Mouse (Mus musculus) midbrain, embryonic 10.5 days (tissue): ENCODE data around the gene Slc35a2. TPM values are rescaled to one million over a fixed set of nuclear protein-coding genes. Genes with fewer than 3 reads are reported as not detected.
"Not testable (repeated sequence)": the region's sequence is repeated elsewhere in the genome, so short reads cannot be mapped to it uniquely, and the experiment has no call there.

Experiments used
- DNase-seq: peaks from one replicate; pipeline ENCODE4 v3.0.0-alpha.2; 2017; ENCODE audit warnings: low spot score
- H3K27ac ChIP-seq: fragments of 300-500 bp; sonication (generic); replicated peaks from 2 replicates; pipeline ENCODE4 v1.5.1; 2016; ENCODE audit warnings: mild to moderate bottlenecking
- H3K27me3 ChIP-seq: fragments of 300-500 bp; sonication (generic); 2 replicates; pipeline ENCODE4 v1.6.1; 2016; ENCODE audit warnings: low read depth, mild to moderate bottlenecking; ENCODE audit not compliant: poor library complexity, severe bottlenecking
- H3K36me3 ChIP-seq: fragments of 300-500 bp; sonication (generic); 2 replicates; pipeline ENCODE4 v1.6.1; 2016; ENCODE audit warnings: mild to moderate bottlenecking, moderate library complexity
- H3K4me1 ChIP-seq: fragments of 300-500 bp; sonication (generic); 2 replicates; pipeline ENCODE4 v1.6.1; 2016
- H3K4me3 ChIP-seq: fragments of 300-500 bp; sonication (generic); 2 replicates; pipeline ENCODE4 v1.5.1; 2016; ENCODE audit warnings: mild to moderate bottlenecking, moderate library complexity
- H3K9me3 ChIP-seq: fragments of 300-500 bp; sonication (generic); replicated peaks from 2 replicates; pipeline ENCODE4 v1.6.1; 2016; ENCODE audit warnings: mild to moderate bottlenecking
- WGBS: fragments of 180-500 bp; shearing (Covaris S2); methylation state at CpG from one replicate; pipeline ENCODE4 v1.1.7; 2016; 5-methylcytosine and 5-hydroxymethylcytosine counted together
- polyA plus RNA-seq: library from polyadenylated mRNA; unstranded; fragments of >200 nt; fragmentation: Nextera tagmentation; extraction: Ambion mirVana; gene quantifications from 2 replicates; pipeline ENCODE4 v1.2.1, GENCODE M21; 2016

Gene Slc35a2
- polyA plus RNA-seq, 1 experiment from 2014 or later, result 28.3 TPM

DNA sequence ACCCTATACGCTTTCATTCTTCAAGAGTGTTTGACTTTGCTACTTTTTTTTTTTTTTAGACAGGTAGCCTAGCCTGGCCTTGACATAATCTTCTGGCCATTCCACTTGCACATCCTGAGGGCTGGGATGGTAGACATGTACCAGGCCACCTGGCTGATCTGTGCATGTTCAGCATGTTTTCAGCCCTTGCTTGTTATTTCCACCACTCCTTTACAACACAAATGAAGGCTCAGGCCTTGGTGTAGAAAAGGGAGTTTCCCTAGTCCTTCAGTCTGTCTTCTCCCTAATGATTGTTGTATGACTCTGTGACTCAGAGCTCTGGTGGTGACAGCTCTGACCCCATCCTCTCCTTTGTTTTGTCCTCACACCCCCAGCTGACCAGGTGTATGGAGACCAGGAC is 16.7 kb upstream of the Slc35a2 start:
- WGBS, result 88% methylated on average over 1 of the region's 1 CpGs
- no peak overlapping the region for H3K4me3 ChIP-seq
- H3K27me3 ChIP-seq, result no peaks in the 10 kb centered on the region
- no peak overlapping the region for H3K27ac ChIP-seq
- H3K4me1 ChIP-seq, result 0 out of 2 replicates have a peak, but pooled peaks cover 13% of the 10 kb centered on the region
- no peak for DNase-seq
- no peaks in the 10 kb centered on the region for H3K9me3 ChIP-seq
- peaks cover 27% of the 10 kb centered on the region for H3K36me3 ChIP-seq

DNA sequence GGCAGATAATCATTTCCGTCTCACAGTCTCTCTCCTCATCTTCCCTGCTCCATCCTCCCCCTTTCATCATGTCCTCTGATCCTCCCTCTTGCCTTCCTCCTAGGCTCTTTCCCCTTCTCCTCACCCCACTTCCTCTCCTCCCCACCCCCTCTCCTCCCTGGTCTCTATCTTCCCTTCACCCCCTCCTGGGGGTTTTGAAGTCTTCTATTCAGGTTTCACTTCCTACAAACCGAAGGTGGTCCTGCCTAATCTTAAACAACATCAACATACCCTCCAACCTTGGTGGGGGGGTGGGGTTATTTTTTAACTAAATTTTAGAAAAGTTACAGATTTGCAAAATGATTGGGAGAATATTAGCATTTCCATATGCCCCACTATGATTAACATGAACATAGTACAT is 15.3 kb upstream of the Slc35a2 start:
- Histone ChIP-seq H3K27me3 (no peaks in the 10 kb centered on the region), H3K9me3 (no peaks in the 10 kb centered on the region; the same call in 1 of the 2 replicates), H3K4me1 (0 out of 2 replicates have a peak, but pooled peaks cover 13% of the 10 kb centered on the region), H3K36me3 (peaks cover 41% of the 10 kb centered on the region), H3K4me3 (no peak overlapping the region), H3K27ac (no peak overlapping the region)
- DNase-seq, result no peak
- 47% methylated on average over 2 of the region's 2 CpGs for WGBS

- no peaks in the 10 kb centered on the region for H3K27me3 ChIP-seq
- no peak for DNase-seq
- H3K36me3 ChIP-seq, result peaks cover 54% of the 10 kb centered on the region
- 0 out of 2 replicates have a peak, but pooled peaks cover 13% of the 10 kb centered on the region for H3K4me1 ChIP-seq
- H3K4me3 ChIP-seq, result no peak overlapping the region
- 26% methylated on average over 3 of the region's 3 CpGs for WGBS
- H3K27ac ChIP-seq, result no peak overlapping the region
- no peaks in the 10 kb centered on the region; the same call in 1 of the 2 replicates for H3K9me3 ChIP-seq
Measured at GRCm38 (mm10) chrX:7869826-7870225, 14.0 kb upstream of the Slc35a2 start.

GRCm38 (mm10) chrX:7878007-7878419 is 5.8 kb upstream of the Slc35a2 start, which contains the start of gene Pim2:
Gene Pim2, plus strand, starts transcription at chrX:7878262.
- H3K27me3 ChIP-seq, result no peaks in the 10 kb centered on the region
- H3K4me3 ChIP-seq, result peak within 1 kb of the TSS; percentile 66
- H3K4me1 ChIP-seq, result peaks cover 18% of the 10 kb centered on the region
- DNase-seq, result peak; percentile 74
- peaks cover 33% of the 10 kb centered on the region for H3K36me3 ChIP-seq
- H3K9me3 ChIP-seq, result peaks cover 15% of the 10 kb centered on the region; the same call in 1 of the 2 replicates
- WGBS, result 16% methylated on average over 35 of the region's 38 CpGs
- peak within 1 kb of the TSS; percentile 70 for H3K27ac ChIP-seq

DNA sequence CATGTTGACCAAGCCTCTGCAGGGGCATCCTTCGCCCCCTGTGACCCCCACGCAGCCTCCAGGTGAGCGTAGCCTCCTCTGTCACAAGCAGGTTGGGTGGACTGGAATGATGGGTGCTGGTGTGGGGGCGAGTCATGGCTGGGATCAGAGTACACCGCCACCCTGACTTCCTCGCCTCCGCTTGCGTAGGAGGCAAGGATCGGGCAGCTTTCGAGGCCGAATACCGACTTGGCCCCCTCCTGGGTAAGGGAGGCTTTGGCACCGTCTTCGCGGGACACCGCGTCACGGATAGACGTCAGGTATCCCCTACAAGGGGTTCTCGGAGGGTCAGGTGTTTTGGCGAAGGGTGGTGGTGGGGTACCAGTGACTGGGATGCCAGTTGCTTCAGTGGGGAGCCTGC is 5.3 kb upstream of the Slc35a2 start:
- Histone ChIP-seq H3K9me3 (peaks cover 15% of the 10 kb centered on the region; the same call in 1 of the 2 replicates), H3K27me3 (no peaks in the 10 kb centered on the region), H3K36me3 (peaks cover 28% of the 10 kb centered on the region), H3K4me1 (peaks cover 22% of the 10 kb centered on the region), H3K4me3 (peak overlapping the region; percentile 66), H3K27ac (peak overlapping the region; percentile 70)
- no peak for DNase-seq
- WGBS, result 23% methylated on average over 21 of the region's 21 CpGs

- H3K27me3 ChIP-seq, result no peaks in the 10 kb centered on the region
- peak overlapping the region; percentile 66 for H3K4me3 ChIP-seq
- 21% methylated on average over 11 of the region's 11 CpGs for WGBS
- peak; percentile 77 for DNase-seq
- peaks cover 26% of the 10 kb centered on the region for H3K4me1 ChIP-seq
- H3K27ac ChIP-seq, result no peak overlapping the region
- H3K36me3 ChIP-seq, result peaks cover 15% of the 10 kb centered on the region
- peaks cover 21% of the 10 kb centered on the region; the same call in 1 of the 2 replicates for H3K9me3 ChIP-seq
Measured at GRCm38 (mm10) chrX:7879819-7880218, 4.0 kb upstream of the Slc35a2 start.

DNA sequence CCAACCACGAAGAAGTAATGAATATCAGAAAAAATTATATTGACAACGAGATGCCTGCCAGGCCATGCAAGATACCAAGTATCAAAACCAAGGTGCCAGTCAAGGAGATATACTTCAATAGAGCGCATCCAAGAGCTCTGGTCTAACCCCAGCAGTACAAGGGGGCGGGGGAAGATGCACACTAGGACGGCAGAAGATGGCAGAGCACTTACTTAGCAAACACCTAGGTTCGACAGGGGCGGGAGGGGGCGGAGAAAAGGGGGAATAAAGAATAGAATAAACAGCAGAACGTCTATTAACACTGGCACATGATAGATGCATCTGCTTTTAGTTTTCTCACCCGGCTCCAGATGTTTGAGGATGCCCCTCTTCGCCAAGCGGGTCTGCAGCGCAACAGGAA is 14.4 kb downstream of the Slc35a2 start:
- Histone ChIP-seq H3K4me1 (peaks cover 13% of the 10 kb centered on the region), H3K27me3 (no peaks in the 10 kb centered on the region), H3K4me3 (peak overlapping the region; percentile 64), H3K27ac (peak overlapping the region; percentile 88), H3K36me3 (peaks cover 40% of the 10 kb centered on the region), H3K9me3 (0 out of 2 replicates have a peak, but pooled peaks cover 4% of the 10 kb centered on the region)
- 28% methylated on average over 13 of the region's 13 CpGs for WGBS
- DNase-seq, result no peak

DNA sequence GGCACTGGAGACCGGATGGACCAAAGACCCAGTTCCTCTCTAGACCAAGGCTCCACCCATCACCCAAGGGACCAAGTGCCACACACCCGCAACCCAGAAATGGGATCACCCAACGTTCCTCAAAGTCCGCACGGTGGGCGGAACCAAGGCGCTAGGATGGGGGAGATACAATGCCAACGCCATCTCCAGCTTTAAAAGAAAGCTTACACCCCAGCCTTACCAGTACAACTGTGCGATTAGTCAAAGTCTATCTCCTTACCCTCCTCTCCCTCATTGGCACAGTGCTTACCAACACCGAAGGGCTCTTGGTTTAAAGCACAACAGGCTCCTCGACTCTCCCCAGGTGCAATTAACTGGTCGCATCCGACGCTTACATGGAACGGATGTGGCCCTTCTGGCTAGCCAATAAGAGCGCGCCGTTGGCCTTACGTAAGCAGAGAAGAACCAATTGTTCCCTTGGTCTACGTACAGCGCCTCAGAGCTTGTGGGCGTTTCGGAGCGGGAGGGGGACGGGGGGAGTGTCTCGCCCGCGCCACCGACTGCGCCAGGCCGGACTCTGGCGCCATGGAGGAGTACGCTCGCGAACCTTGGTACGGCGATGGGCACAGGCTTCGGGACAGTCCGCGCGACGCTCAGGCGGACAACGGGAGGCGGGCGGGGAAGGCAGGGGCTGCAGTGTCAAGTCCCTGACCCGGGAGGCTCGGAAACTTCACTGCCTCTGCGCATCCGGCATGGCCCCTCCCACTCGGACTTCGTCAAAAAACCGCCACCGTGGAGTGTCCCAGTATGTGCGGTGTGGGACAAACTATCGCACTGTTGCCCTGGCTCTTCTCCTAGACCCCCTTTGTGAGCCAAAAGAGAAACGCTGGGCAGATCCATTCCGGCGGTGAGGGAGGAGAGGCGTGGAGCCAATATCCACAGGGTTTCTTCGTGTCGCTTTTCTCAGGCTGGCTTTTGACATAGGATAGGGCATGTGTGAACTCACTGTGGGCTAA is 15.3 kb downstream of the Slc35a2 start, which contains the start of the genes Pqbp1 and Timm17b:
TSS of gene Pqbp1 (minus strand) at position 390 of the 995 bp plus-strand sequence.
TSS of gene Timm17b (plus strand) at position 478 of the 995 bp plus-strand sequence.
- H3K27me3 ChIP-seq, result no peaks in the 10 kb centered on the region
- 0 out of 2 replicates have a peak, but pooled peaks cover 4% of the 10 kb centered on the region for H3K9me3 ChIP-seq
- peak within 1 kb of the TSS; percentile 64 for H3K4me3 ChIP-seq
- peaks cover 37% of the 10 kb centered on the region for H3K36me3 ChIP-seq
- H3K27ac ChIP-seq, result peak within 1 kb of the TSS; percentile 88
- peaks cover 13% of the 10 kb centered on the region for H3K4me1 ChIP-seq
- DNase-seq, result peak; percentile 84
- WGBS, result 13% methylated on average over 61 of the region's 62 CpGs

DNA sequence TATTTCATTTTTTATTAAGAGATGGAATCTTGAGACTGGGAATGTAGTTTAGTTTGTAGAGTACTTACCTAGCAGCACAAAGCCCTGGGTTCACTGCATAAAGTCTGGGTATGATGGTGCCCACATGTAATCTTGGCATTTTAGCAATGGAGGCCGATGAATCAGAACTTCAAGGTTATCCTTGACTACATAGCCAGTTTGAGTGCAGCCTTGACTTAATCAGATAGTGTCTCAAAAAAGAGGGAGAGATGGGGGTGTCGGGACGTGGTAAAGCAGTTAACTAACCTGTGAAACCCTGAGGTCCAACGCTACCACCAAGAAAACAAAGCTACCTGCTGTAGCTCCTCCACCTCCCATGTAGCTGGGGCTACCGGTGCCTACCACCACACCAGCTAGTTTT is 20.6 kb downstream of the Slc35a2 start:
- 92% methylated on average over 5 of the region's 5 CpGs for WGBS
- DNase-seq, result no peak

GRCm38 (mm10) chrX:7907735-7908134 is 23.9 kb downstream of the Slc35a2 start, which contains the start of gene Gm10491:
Gene Gm10491, minus strand, starts transcription at chrX:7907835.
- peaks cover 7% of the 10 kb centered on the region for H3K9me3 ChIP-seq
- H3K27me3 ChIP-seq, result no peaks in the 10 kb centered on the region
- no peak within 1 kb of the TSS for H3K4me3 ChIP-seq
- 89% methylated on average over 5 of the region's 5 CpGs for WGBS
- H3K36me3 ChIP-seq, result peaks cover 36% of the 10 kb centered on the region
- no peak within 1 kb of the TSS for H3K27ac ChIP-seq
- DNase-seq, result no peak
- no peaks in the 10 kb centered on the region for H3K4me1 ChIP-seq

More for the DNA sequence above, 20.6 kb downstream of the Slc35a2 start:
- Histone ChIP-seq H3K9me3 (peaks cover 7% of the 10 kb centered on the region), H3K27ac (no peak overlapping the region), H3K4me1 (peaks cover 5% of the 10 kb centered on the region), H3K4me3 (no peak overlapping the region), H3K36me3 (peaks cover 41% of the 10 kb centered on the region), H3K27me3 (no peaks in the 10 kb centered on the region)

DNA sequence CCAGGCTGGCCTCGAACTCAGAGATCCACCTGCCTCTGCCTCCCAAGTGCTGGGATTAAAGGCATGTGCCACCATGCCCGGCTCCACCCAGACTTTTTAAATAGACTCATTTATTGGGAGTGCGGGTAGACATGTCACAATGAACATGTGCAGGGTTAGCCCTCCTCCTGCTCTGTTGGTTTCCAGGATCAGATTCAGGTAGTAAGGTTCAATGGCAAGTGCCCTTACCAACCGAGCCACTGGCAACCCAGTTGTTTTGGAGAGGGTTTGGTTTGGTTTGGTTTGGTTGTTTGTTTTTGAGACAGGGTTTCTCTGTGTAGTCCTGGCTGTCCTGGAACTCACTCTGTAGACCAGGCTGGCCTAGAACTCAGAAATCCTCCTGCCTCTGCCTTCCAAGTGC is 25.4 kb downstream of the Slc35a2 start, which contains the start of gene Gm10490:
TSS of gene Gm10490 (plus strand) at position 301 of the 400 bp plus-strand sequence.
- not testable (repeated sequence) for H3K27me3 ChIP-seq, H3K9me3 ChIP-seq, H3K4me1 ChIP-seq, DNase-seq, H3K4me3 ChIP-seq, H3K27ac ChIP-seq
- WGBS, result 94% methylated on average over 4 of the region's 4 CpGs
- peaks cover 29% of the 10 kb centered on the region for H3K36me3 ChIP-seq

DNA sequence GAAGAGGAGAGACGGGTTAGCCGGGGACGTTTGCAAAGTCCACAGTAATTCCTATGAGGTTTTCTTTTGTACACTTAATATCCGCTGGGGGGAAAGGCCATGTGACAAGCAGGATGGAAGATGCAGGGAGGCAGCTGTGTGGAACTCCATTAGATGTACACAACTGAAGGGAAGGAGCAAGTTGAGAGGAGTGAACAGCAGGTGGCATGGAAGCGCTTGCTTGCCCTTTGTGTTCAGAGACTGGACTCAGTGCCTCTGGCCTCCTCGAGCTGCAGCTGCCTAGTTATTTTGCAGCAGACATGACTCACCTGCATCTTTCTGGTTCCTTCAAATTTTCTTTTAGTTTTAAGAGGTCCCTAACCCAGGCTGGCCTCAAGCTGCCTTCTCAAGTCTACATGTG is 26.6 kb downstream of the Slc35a2 start:
- no peak for DNase-seq
- Histone ChIP-seq H3K27ac (no peak overlapping the region), H3K4me3 (no peak overlapping the region), H3K36me3 (peaks cover 20% of the 10 kb centered on the region), H3K27me3 (no peaks in the 10 kb centered on the region), H3K4me1 (no peaks in the 10 kb centered on the region), H3K9me3 (peaks cover 7% of the 10 kb centered on the region)
- WGBS, result 54% methylated on average over 6 of the region's 6 CpGs
